Mouse (Mus musculus) embryonic facial prominence, embryonic 15.5 days (tissue): ENCODE data around the gene Irgq. TPM values are rescaled to one million over a fixed set of nuclear protein-coding genes. Genes with fewer than 3 reads are reported as not detected.
A peak's percentile ranks its signal among the peaks of the same experiment; 100 is the strongest.
"Not testable (repeated sequence)": the region's sequence is repeated elsewhere in the genome, so short reads cannot be mapped to it uniquely, and the experiment has no call there.

Source experiments
- ATAC-seq: fragments of 200-750 bp; cut with Nextera tagmentation; 2 replicates; pipeline ENCODE4 v1.8.0; 2017; ENCODE audit warnings: low read depth, moderate TSS enrichment; ENCODE audit not compliant: insufficient number of reproducible peaks, low FRiP score, low TSS enrichment
- H3K27ac ChIP-seq: fragments of 300-500 bp; sonication (generic); replicated peaks from 2 replicates; pipeline ENCODE4 v1.5.1; 2015; ENCODE audit warnings: mild to moderate bottlenecking, inconsistent platforms
- H3K27me3 ChIP-seq: fragments of 300-500 bp; sonication (generic); 2 replicates; pipeline ENCODE4 v1.6.1; 2015; ENCODE audit warnings: inconsistent platforms
- H3K36me3 ChIP-seq: fragments of 300-500 bp; sonication (generic); 2 replicates; pipeline ENCODE4 v1.6.1; 2015; ENCODE audit warnings: mild to moderate bottlenecking, inconsistent platforms
- H3K4me1 ChIP-seq: fragments of 300-500 bp; sonication (generic); 2 replicates; pipeline ENCODE4 v1.6.1; 2015; ENCODE audit warnings: inconsistent platforms
- H3K4me2 ChIP-seq: fragments of 300-500 bp; sonication (generic); replicated peaks from 2 replicates; pipeline ENCODE4 v1.6.1; 2015; ENCODE audit warnings: mild to moderate bottlenecking, inconsistent platforms
- H3K4me3 ChIP-seq: fragments of 300-500 bp; sonication (generic); replicated peaks from 2 replicates; pipeline ENCODE4 v1.5.1; 2015; ENCODE audit warnings: mild to moderate bottlenecking, inconsistent platforms
- H3K9ac ChIP-seq: fragments of 300-500 bp; sonication (generic); 2 replicates; pipeline ENCODE4 v1.6.1; 2015; ENCODE audit warnings: inconsistent platforms
- H3K9me3 ChIP-seq: fragments of 300-500 bp; sonication (generic); replicated peaks from 2 replicates; pipeline ENCODE4 v1.6.1; 2016; ENCODE audit warnings: inconsistent platforms
- WGBS: fragments of 180-500 bp; shearing (Covaris S2); methylation state at CpG from one replicate; pipeline ENCODE4 v1.1.7; 2015; 5-methylcytosine and 5-hydroxymethylcytosine counted together
- polyA plus RNA-seq: library from polyadenylated mRNA; unstranded; fragments of >200 nt; fragmentation: Nextera tagmentation; extraction: Ambion mirVana; gene quantifications from 2 replicates; pipeline ENCODE4 v1.2.1, GENCODE M21; 2015

Irgq gene
- polyA plus RNA-seq, 1 experiment from 2014 or later = 11.2 TPM

DNA sequence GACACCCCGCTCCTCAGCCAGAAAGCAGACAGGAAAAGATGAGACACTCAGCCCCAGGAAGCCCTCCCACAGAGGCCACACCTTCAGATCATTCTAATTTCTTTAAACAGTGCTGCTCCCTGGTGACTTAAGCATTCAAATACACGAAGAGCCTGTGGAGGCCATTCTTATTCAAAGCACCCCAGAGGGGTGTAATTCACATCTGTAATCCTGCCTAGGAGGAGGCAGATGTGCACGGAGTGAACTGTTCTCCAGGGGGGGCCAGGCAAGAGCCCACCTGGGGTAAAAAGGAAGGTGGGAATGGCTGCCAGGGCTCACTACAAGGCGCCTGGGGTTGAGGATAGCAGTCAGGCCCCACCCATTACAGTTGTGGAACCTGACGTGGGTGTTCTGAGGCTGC lies 13.4 kb upstream of the Irgq start:
- H3K36me3 ChIP-seq = peaks cover 22% of the 10 kb centered on the region

DNA sequence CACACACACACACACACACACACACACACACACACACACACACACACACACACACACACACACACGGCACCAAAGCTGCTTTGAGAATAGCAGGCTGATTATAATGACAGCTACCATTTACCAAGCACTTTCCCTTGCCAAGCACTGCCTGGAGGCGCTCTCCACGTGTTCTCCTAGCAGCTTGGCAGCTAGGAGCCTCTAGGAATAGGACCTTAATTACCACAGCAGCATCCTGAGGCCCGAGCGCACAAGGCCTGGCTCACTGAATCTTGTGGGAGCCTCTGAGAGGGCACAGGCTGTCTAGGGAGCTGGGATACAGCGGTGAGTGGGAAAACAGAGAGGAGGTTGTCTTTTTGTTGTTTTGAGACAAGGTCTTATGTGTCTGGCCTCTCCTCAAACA lies 12.8 kb upstream of the Irgq start:
- no peak overlapping the region for H3K9ac ChIP-seq
- no peaks in the 10 kb centered on the region for H3K9me3 ChIP-seq
- H3K27me3 ChIP-seq = no peaks in the 10 kb centered on the region
- 32% methylated on average over 6 of the region's 6 CpGs for WGBS
- ATAC-seq = no peak
- no peak overlapping the region for H3K4me3 ChIP-seq
- no peak overlapping the region for H3K27ac ChIP-seq
- 0 out of 2 replicates have a peak, but pooled peaks cover 7% of the 10 kb centered on the region for H3K4me1 ChIP-seq
- no peak overlapping the region for H3K4me2 ChIP-seq
- peaks cover 18% of the 10 kb centered on the region for H3K36me3 ChIP-seq

More for the DNA sequence above, 13.4 kb upstream of the Irgq start:
- Histone ChIP-seq H3K4me1 (0 out of 2 replicates have a peak, but pooled peaks cover 7% of the 10 kb centered on the region), H3K9ac (no peak overlapping the region), H3K27me3 (no peaks in the 10 kb centered on the region), H3K4me2 (no peak overlapping the region), H3K4me3 (no peak overlapping the region), H3K9me3 (no peaks in the 10 kb centered on the region), H3K27ac (no peak overlapping the region)
- 40% methylated on average over 5 of the region's 5 CpGs for WGBS
- ATAC-seq = no peak

DNA sequence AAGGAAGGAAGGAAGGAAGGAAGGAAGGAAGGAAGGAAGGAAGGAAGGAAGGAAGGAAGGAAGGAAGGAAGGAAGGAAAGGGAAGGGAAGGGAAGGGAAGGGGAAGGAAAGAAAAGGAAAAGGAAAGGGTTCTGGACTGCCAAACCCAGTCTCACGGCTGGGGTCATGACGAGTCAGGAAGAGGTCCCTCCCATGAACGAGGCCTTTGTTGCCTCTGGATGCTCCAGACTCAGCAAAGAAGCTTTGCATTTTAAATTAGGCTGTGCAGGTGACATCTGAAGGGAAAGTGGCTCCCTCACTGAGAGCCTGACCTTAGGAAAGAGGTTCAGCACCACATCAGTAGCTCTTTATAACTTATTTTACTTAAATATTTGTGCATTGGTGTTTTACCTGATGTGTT lies 11.4 kb upstream of the Irgq start:
- no peak for ATAC-seq
- H3K9me3 ChIP-seq = no peaks in the 10 kb centered on the region
- H3K27me3 ChIP-seq = no peaks in the 10 kb centered on the region
- peaks cover 14% of the 10 kb centered on the region for H3K36me3 ChIP-seq
- H3K27ac ChIP-seq = no peak overlapping the region
- H3K4me2 ChIP-seq = no peak overlapping the region
- 0 out of 2 replicates have a peak, but pooled peaks cover 7% of the 10 kb centered on the region for H3K4me1 ChIP-seq
- H3K9ac ChIP-seq = no peak overlapping the region
- 32% methylated on average over 3 of the region's 3 CpGs for WGBS
- H3K4me3 ChIP-seq = no peak overlapping the region

DNA sequence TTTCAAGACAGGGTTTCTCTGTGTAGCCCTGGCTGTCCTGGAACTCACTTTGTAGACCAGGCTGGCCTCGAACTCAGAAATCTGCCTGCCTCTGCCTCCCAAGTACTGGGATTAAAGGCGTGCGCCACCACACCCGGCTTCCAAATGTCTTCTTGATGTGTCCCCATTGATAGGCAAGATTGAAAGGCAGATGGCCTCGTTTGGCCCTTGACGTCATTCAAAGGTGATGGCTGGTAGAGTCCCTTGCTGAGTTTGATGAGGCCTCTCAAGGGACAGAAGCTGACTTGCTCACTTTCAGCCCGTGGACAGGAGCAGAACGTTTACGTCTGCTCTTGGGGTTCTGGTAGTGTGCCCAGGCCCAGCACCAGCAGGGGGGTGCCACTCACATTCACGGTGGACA lies 10.4 kb upstream of the Irgq start:
- not testable (repeated sequence) for H3K27ac ChIP-seq, ATAC-seq, H3K4me1 ChIP-seq, H3K9me3 ChIP-seq, H3K4me2 ChIP-seq, H3K4me3 ChIP-seq, H3K27me3 ChIP-seq, H3K9ac ChIP-seq
- peaks cover 14% of the 10 kb centered on the region for H3K36me3 ChIP-seq
- WGBS = 87% methylated on average over 10 of the region's 10 CpGs

DNA sequence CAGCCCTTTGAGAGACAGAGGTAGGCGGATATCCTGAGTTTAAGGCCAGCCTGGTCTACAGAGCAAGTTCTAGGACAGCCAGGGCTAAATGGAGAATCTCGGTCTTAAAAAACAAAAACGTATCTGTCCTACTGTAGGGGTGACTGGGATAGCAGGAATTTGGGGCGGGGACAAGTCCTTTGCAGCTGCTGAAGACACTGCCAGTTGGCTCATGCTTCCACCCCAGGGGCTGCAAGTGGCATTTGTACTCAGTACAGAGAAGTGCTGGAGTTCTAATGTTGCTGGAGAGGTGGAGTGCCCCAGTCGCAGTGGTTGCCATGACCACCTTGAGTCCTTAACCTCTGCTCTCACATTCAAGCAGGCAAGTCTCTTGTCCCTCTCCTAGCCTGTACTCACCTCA lies 7.7 kb upstream of the Irgq start:
- 50% methylated on average over 5 of the region's 5 CpGs for WGBS
- Histone ChIP-seq H3K4me1 (peaks cover 17% of the 10 kb centered on the region), H3K36me3 (no peaks in the 10 kb centered on the region), H3K9ac (no peak overlapping the region), H3K27ac (no peak overlapping the region), H3K27me3 (no peaks in the 10 kb centered on the region), H3K9me3 (no peaks in the 10 kb centered on the region), H3K4me3 (no peak overlapping the region), H3K4me2 (no peak overlapping the region)
- peak; percentile 46 for ATAC-seq

DNA sequence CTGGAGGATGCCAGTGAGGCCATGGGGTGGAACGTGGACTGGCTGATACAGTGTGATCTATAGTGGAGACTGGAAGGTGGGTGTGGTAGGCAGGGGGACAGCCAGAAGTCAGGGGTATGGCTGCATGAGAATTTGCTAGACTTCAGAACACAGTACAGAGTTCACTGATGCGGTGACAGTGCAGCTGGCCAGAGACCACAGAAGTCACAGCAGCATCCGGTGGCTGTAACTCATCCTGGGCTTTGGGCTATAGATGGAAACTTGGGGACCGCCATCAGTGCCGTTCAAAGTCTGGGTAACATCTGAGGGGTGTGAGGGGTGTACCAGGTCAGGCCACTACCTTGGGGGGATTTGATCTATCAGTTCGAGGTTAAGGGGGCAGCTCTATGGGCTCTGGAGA lies 6.8 kb upstream of the Irgq start:
- Histone ChIP-seq H3K4me1 (peaks cover 17% of the 10 kb centered on the region), H3K36me3 (no peaks in the 10 kb centered on the region), H3K27ac (no peak overlapping the region), H3K9me3 (no peaks in the 10 kb centered on the region), H3K4me2 (no peak overlapping the region), H3K4me3 (no peak overlapping the region), H3K9ac (no peak overlapping the region), H3K27me3 (no peaks in the 10 kb centered on the region)
- ATAC-seq = no peak
- 83% methylated on average over 6 of the region's 6 CpGs for WGBS

DNA sequence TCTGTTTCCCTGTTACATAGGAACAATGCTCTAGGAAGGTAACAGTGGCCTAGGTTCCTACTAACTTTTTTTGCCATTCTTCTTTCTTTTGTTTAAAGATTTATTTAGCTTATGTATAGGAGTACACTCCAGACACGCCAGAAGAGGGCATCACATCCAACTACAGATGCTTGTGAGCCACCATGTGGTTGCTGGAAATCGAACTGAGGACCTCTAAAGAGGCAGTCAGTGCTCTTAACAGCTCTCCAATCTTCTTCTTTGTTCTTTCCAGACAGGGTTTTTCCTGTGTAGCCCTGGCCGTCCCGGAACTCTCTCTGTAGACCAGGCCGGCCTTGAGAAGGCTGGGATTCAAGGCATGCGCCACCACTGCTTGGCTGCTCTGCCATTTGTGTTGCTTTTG lies 5.5 kb upstream of the Irgq start:
- Histone ChIP-seq H3K27me3 (no peaks in the 10 kb centered on the region), H3K4me3 (no peak overlapping the region), H3K4me1 (peaks cover 28% of the 10 kb centered on the region), H3K9me3 (no peaks in the 10 kb centered on the region), H3K27ac (no peak overlapping the region), H3K9ac (no peak overlapping the region), H3K36me3 (no peaks in the 10 kb centered on the region), H3K4me2 (no peak overlapping the region)
- 82% methylated on average over 6 of the region's 6 CpGs for WGBS
- no peak for ATAC-seq

DNA sequence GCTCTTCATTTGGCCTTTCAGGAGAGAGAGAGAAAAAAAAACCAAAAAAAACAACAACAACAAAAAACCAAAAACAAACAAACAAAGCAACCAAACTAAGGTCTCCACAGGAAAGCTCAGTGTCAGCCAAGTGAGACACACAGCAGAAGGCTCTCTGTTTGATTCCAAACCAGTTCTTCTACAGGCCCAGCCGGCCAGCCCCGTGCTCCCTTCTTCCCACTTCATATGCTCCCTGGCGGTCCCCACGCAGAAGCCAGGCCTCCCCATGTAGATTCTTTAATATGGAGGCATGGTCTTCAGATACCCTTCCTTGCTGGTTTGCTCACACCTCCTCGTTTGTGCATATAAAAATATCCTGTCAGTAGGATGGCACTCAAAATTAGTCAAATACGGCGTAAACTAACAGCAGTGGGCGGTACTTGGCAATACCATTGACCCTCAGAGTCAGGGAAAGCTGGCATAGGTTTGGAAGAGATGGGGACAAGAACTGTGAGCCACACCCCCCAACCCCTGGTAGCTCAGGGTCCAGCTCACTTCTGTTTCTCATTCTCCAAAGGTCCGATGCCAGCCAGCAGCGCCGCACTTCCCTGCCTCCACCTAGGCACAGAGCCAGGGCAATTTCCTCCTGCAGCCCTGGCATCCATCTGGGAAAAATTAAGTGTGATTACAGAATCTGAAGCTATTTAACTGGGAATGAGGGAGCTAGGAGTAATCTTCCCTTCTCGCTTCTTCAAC lies 4.6 kb upstream of the Irgq start:
- H3K27me3 ChIP-seq = no peaks in the 10 kb centered on the region
- H3K4me2 ChIP-seq = 0 out of 2 replicates have a peak overlapping the region, but pooled peaks have one; percentile 2
- H3K9me3 ChIP-seq = no peaks in the 10 kb centered on the region
- ATAC-seq = no peak
- no peak overlapping the region for H3K9ac ChIP-seq
- H3K27ac ChIP-seq = peak overlapping the region; percentile 66
- WGBS = 61% methylated on average over 12 of the region's 12 CpGs
- no peak overlapping the region for H3K4me3 ChIP-seq
- H3K4me1 ChIP-seq = peaks cover 28% of the 10 kb centered on the region
- no peaks in the 10 kb centered on the region for H3K36me3 ChIP-seq

DNA sequence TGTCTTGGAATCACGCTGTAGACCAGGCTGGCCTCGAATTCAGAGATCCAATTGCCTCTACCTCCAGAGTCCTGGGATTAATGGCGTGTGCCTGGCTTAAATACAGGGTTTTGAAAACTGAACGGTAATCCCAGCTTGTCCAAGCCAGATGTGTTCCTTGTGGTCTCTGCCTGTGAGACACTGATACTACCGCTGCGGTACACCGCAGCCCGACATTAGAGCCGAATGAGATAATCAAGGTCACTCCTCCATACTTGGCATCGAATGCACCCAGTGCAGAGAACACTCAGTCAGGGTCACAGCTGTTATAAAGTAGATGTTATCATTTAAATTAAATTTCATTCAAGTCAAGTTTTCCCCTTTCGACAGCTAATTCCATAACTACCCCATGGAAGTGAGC lies 1.6 kb upstream of the Irgq start:
- Histone ChIP-seq H3K36me3 (peaks cover 11% of the 10 kb centered on the region), H3K27me3 (no peaks in the 10 kb centered on the region), H3K9me3 (no peaks in the 10 kb centered on the region), H3K27ac (no peak overlapping the region), H3K4me1 (peaks cover 48% of the 10 kb centered on the region), H3K4me3 (peak overlapping the region; percentile 69; the same call in 1 of the 2 replicates), H3K4me2 (no peak overlapping the region), H3K9ac (no peak overlapping the region)
- ATAC-seq = no peak
- 76% methylated on average over 11 of the region's 11 CpGs for WGBS

DNA sequence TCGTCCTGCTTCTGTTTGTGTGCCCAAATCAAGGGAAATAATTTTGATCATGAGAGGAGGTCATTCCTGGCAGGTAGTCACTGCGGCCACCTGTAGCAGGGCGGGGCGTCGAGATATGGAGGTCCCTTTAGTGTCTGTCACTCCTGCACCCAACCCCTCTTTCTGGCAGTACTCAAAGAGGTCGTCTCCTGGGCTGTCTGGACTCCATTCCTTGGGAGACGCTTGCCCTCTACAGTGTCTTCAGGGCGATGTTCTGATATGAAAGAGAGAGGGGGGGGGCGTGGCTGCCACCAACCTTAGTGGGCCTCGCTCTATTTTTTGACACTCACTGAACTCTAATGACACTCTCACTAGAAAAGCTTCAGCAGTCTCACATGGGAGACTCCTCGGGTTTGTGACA lies 909 bp upstream of the Irgq start:
- ATAC-seq = no peak
- Histone ChIP-seq H3K27me3 (no peaks in the 10 kb centered on the region), H3K36me3 (peaks cover 18% of the 10 kb centered on the region), H3K9me3 (no peaks in the 10 kb centered on the region), H3K27ac (peak overlapping the region; percentile 91; the same call in 1 of the 2 replicates), H3K4me1 (peaks cover 53% of the 10 kb centered on the region), H3K9ac (peak overlapping the region; percentile 59), H3K4me2 (peak overlapping the region; percentile 94), H3K4me3 (peak overlapping the region; percentile 69)
- 52% methylated on average over 11 of the region's 11 CpGs for WGBS

DNA sequence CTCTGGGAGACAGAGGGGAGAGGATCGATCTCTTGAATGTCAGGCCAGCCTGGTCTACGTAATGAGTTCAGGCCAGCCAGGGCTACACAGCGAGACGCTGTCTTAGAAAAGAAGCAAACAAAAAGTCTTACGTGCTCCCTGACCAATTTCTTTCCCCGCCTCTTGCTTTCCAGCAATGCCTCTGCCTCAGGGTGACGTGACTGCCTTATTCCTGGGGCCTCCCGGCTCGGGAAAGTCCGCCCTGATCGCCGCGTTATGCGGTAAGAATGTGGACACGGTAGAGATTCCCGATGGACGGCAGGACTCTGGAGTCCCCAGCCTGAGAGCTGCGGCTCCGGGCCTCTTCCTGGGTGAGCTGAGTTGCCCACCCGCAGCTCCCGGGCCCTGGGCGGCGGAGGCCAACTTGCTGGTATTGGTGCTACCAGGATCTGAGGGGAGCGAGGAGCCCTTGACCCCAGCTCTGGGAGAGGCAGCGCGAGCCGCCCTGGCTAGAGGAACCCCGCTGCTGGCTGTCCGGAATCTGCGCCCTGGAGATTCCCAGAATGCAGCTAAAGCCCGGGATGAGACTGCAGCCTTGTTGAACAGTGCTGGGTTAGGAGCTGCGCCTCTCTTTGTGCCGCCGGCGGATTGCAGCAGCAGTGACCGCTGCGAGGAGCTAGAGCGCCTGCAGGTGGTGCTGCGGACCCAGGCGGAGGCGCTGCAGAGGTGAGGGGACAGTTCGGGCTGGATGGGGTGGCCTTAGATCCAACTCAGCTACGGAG lies 902 bp downstream of the Irgq start:
- peak overlapping the region; percentile 89 for H3K27ac ChIP-seq
- H3K27me3 ChIP-seq = no peaks in the 10 kb centered on the region
- H3K36me3 ChIP-seq = peaks cover 35% of the 10 kb centered on the region
- WGBS = under 1% methylated on average over 43 of the region's 43 CpGs
- peaks cover 44% of the 10 kb centered on the region for H3K4me1 ChIP-seq
- H3K4me2 ChIP-seq = peak overlapping the region; percentile 94
- no peaks in the 10 kb centered on the region for H3K9me3 ChIP-seq
- peak overlapping the region; percentile 69 for H3K4me3 ChIP-seq
- peak; percentile 55 for ATAC-seq
- peak overlapping the region; percentile 87 for H3K9ac ChIP-seq
